Mouse (Mus musculus) cerebellum, adult 2 months (tissue): Measurements from ENCODE around the gene Kin.

Source experiments
- CTCF ChIP-seq: fragments of 200-500 bp; IDR thresholded peaks from 2 replicates; pipeline ENCODE4 v1.5.1; 2011; ENCODE audit warnings: low read depth, mild to moderate bottlenecking, control low read depth, low read length, moderate library complexity, borderline replicate concordance; ENCODE audit not compliant: insufficient read depth
- POLR2A ChIP-seq: fragments of 200-500 bp; IDR thresholded peaks from 2 replicates; pipeline ENCODE4 v1.6.1; 2011; ENCODE audit warnings: low read length, control low read depth, borderline replicate concordance; ENCODE audit not compliant: insufficient read depth

GRCm38 (mm10) chr2:10051996-10052395 lies 28.4 kb upstream of the Kin start:
- TF ChIP-seq CTCF, result no peak
- TF ChIP-seq POLR2A, result no peak
